Mouse (Mus musculus): Measurements from ENCODE around the gene Lfng.

Gene Lfng

GRCm38 (mm10) chr5:140627580-140627979, 20.5 kb downstream of the Lfng start:
- in situ Hi-C loops (cut with MboI; ENCODE audit: low pct_unique_long_range_greater_than_20kb in 1 of 2, low sequenced_read_pairs in 2 of 2, unreplicated experiment in 1 of 2), result no loop called here

- in situ Hi-C loops (cut with MboI; ENCODE audit: low pct_unique_long_range_greater_than_20kb in 1 of 2, low sequenced_read_pairs in 2 of 2, unreplicated experiment in 1 of 2), result no loop called here
Measured at GRCm38 (mm10) chr5:140628995-140629394, 21.9 kb downstream of the Lfng start.

DNA sequence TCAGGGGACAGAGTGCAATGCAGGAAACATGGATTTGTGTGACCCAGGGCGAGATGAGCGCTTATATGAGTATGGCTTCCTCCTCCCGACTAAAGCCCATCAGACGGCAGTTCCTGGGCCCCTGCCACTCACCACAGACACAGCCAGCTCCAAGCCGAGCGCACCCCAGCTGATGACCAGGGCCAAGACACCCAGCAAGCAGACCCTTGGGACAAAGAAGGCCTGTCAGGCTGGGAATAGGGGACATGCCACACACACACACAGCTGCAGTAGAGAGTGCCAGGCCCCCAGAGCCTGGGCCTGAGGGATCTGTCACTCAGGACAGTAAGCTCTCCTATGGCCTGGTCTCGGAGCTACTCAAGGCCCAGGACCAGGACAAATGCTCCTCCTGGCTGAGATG, 26.3 kb downstream of the Lfng start:
- in situ Hi-C loops (cut with MboI; ENCODE audit: low pct_unique_long_range_greater_than_20kb in 1 of 2, low sequenced_read_pairs in 2 of 2, unreplicated experiment in 1 of 2), result no loop called here

GRCm38 (mm10) chr5:140634798-140635722, 27.9 kb downstream of the Lfng start:
- in situ Hi-C loops (cut with MboI; ENCODE audit: low pct_unique_long_range_greater_than_20kb in 1 of 2, low sequenced_read_pairs in 2 of 2, unreplicated experiment in 1 of 2), result no loop called here

DNA sequence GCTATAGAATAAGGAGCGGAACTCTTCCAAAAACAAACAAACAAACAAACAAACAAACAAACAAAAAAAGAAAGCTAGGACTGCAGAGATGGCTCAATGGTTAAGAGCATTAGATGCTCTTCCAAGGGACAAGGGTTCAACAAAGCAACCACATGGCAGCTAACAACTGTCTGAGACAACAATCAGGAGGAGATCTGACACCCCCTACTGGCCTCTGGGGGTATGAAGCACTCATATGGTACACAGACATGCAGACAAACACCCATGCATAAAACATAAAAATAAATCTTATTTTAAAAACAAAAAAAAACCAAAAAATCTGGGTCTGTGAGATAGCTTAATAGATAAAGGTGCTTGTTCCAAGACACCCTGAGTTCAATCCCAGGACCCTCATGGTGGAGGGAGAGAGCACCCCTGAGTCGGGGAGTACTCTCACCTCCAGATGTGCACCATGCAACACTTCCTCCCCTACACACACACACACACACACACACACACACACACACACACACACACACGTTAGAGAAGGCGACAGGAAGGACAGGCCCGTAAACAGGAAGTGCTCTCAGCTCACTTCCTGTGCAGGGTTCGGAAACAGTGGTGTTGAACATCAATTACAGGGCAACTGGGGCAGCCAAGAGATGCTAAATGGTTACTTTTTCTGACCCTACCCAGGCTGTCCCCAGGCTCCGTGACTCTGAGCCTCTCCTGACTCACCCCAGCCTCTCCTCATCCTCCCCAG, 29.4 kb downstream of the Lfng start:
- in situ Hi-C loops (cut with MboI; ENCODE audit: low pct_unique_long_range_greater_than_20kb in 1 of 2, low sequenced_read_pairs in 2 of 2, unreplicated experiment in 1 of 2), result no loop called here

DNA sequence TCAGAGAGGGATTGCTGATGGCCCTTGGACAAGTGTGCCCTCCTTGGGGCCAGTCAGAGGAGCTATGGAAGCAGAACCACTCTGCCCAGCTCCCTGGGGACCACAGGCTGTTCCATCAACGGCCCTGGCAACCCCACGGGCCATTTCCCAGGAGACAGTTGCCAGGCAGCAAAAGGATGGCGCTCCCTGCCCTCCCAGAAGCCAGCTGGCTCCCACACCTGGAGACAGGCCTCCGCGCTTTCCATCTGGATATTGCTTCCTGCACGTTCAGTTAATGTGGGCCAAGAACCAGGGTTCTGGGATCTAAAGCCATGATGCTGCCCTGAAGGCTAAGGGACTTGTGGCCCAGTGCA, 29.9 kb downstream of the Lfng start:
- in situ Hi-C loops (cut with MboI; ENCODE audit: low pct_unique_long_range_greater_than_20kb in 1 of 2, low sequenced_read_pairs in 2 of 2, unreplicated experiment in 1 of 2), result no loop called here

GRCm38 (mm10) chr5:140637989-140638388, 30.9 kb downstream of the Lfng start:
- in situ Hi-C loops (cut with MboI; ENCODE audit: low pct_unique_long_range_greater_than_20kb in 1 of 2, low sequenced_read_pairs in 2 of 2, unreplicated experiment in 1 of 2), result no loop called here

- in situ Hi-C loops (cut with MboI; ENCODE audit: low pct_unique_long_range_greater_than_20kb in 1 of 2, low sequenced_read_pairs in 2 of 2, unreplicated experiment in 1 of 2), result no loop called here
Measured at GRCm38 (mm10) chr5:140638484-140638883, 31.4 kb downstream of the Lfng start.

- in situ Hi-C loops (cut with MboI; ENCODE audit: low pct_unique_long_range_greater_than_20kb in 1 of 2, low sequenced_read_pairs in 2 of 2, unreplicated experiment in 1 of 2), result no loop called here
Measured at GRCm38 (mm10) chr5:140639312-140639711, 32.2 kb downstream of the Lfng start.

DNA sequence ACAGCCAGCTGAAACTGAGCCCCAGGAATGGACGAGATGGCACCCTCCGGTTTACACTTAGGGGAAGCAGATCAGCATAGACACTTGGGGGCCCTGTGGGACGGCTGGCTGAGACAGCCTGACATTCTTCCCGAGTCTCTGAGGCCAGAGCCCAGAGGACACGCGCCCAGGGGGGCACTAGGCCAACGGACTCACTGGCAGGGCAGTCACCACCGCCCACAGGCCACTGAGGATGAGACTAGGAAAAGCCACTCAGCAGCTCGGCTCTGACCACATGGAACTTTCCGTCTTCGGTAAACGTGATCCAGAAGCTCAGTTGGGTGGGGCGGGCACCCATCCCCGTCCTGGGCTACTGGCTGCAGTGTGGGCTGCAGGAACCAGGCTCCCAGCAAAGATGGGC, 32.8 kb downstream of the Lfng start:
- in situ Hi-C loops (cut with MboI; ENCODE audit: low pct_unique_long_range_greater_than_20kb in 1 of 2, low sequenced_read_pairs in 2 of 2, unreplicated experiment in 1 of 2), result no loop called here

DNA sequence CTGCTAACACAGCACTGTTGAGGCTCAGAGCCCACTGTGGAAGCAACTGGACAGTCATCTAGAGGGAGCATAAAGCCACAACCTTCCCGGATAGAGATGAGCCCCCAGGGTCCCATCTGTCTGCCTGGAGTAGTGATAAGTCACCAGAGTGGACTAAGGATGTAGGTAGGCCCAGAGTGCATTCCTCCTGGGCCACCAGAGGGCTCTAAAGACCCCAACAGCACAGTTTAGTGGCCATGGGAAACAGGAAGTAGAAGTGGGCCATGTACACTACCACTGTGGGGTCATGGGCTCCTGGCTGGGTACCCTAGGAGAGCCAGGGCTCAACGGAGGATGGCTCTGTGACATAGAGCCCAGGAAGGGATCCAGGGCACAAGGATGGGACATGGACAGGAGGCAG, 33.7 kb downstream of the Lfng start:
- in situ Hi-C loops (cut with MboI; ENCODE audit: low pct_unique_long_range_greater_than_20kb in 1 of 2, low sequenced_read_pairs in 2 of 2, unreplicated experiment in 1 of 2), result no loop called here

GRCm38 (mm10) chr5:140641254-140641928, 34.3 kb downstream of the Lfng start:
- in situ Hi-C loops (cut with MboI; ENCODE audit: low pct_unique_long_range_greater_than_20kb in 1 of 2, low sequenced_read_pairs in 2 of 2, unreplicated experiment in 1 of 2), result no loop called here

- in situ Hi-C loops (cut with MboI; ENCODE audit: low pct_unique_long_range_greater_than_20kb in 1 of 2, low sequenced_read_pairs in 2 of 2, unreplicated experiment in 1 of 2), result no loop called here
Measured at GRCm38 (mm10) chr5:140642076-140642475, 35.0 kb downstream of the Lfng start.

- in situ Hi-C loops (cut with MboI; ENCODE audit: low pct_unique_long_range_greater_than_20kb in 1 of 2, low sequenced_read_pairs in 2 of 2, unreplicated experiment in 1 of 2), result no loop called here
Measured at GRCm38 (mm10) chr5:140644263-140644662, 37.1 kb downstream of the Lfng start.

- in situ Hi-C loops (cut with MboI; ENCODE audit: low pct_unique_long_range_greater_than_20kb in 1 of 2, low sequenced_read_pairs in 2 of 2, unreplicated experiment in 1 of 2), result no loop called here
Measured at GRCm38 (mm10) chr5:140644702-140645201, 37.6 kb downstream of the Lfng start.

- in situ Hi-C loops (cut with MboI; ENCODE audit: low pct_unique_long_range_greater_than_20kb in 1 of 2, low sequenced_read_pairs in 2 of 2, unreplicated experiment in 1 of 2), result no loop called here
Measured at GRCm38 (mm10) chr5:140645454-140645853, 38.3 kb downstream of the Lfng start.

- in situ Hi-C loops (cut with MboI; ENCODE audit: low pct_unique_long_range_greater_than_20kb in 1 of 2, low sequenced_read_pairs in 2 of 2, unreplicated experiment in 1 of 2), result no loop called here
Measured at GRCm38 (mm10) chr5:140646171-140646570, 39.1 kb downstream of the Lfng start.

- in situ Hi-C loops (cut with MboI; ENCODE audit: low pct_unique_long_range_greater_than_20kb in 1 of 2, low sequenced_read_pairs in 2 of 2, unreplicated experiment in 1 of 2), result no loop called here
Measured at GRCm38 (mm10) chr5:140647031-140647760, 40.1 kb downstream of the Lfng start.

Measured in mouse embryonic stem cell (cell line).